Mouse (Mus musculus) stomach, embryonic 16.5 days (tissue): ENCODE data around the gene Apod. TPM values are rescaled to one million over a fixed set of nuclear protein-coding genes. Genes with fewer than 3 reads are reported as not detected.

ENCODE experiments used
- ATAC-seq: fragments of 200-750 bp; cut with Nextera tagmentation; 2 replicates; pipeline ENCODE4 v1.8.0; 2017; ENCODE audit warnings: moderate number of reproducible peaks, moderate TSS enrichment; ENCODE audit not compliant: insufficient read depth, low FRiP score
- H3K27ac ChIP-seq: fragments of 300-500 bp; sonication (generic); 2 replicates; pipeline ENCODE4 v1.5.1; 2014; ENCODE audit warnings: low read length
- H3K27me3 ChIP-seq: fragments of 300-500 bp; sonication (generic); 2 replicates; pipeline ENCODE4 v1.6.1; 2014; ENCODE audit warnings: low read length, control low read depth, mixed read lengths; ENCODE audit not compliant: control insufficient read depth, insufficient read depth
- H3K36me3 ChIP-seq: fragments of 300-500 bp; sonication (generic); 2 replicates; pipeline ENCODE4 v1.6.1; 2014; ENCODE audit warnings: low read length; ENCODE audit not compliant: control insufficient read depth, insufficient read depth
- H3K4me1 ChIP-seq: fragments of 300-500 bp; sonication (generic); 2 replicates; pipeline ENCODE4 v1.6.1; 2014; ENCODE audit warnings: low read length, control low read depth, mixed read lengths; ENCODE audit not compliant: control insufficient read depth, insufficient read depth
- H3K4me2 ChIP-seq: fragments of 300-500 bp; sonication (generic); 2 replicates; pipeline ENCODE4 v1.6.1; 2014; ENCODE audit warnings: low read depth, low read length, mixed read lengths
- H3K4me3 ChIP-seq: fragments of 300-500 bp; sonication (generic); replicated peaks from 2 replicates; pipeline ENCODE4 v1.5.1; 2014; ENCODE audit warnings: mild to moderate bottlenecking, low read length
- H3K9ac ChIP-seq: fragments of 300-500 bp; sonication (generic); 2 replicates; pipeline ENCODE4 v1.6.1; 2014; ENCODE audit warnings: low read length
- H3K9me3 ChIP-seq: fragments of 300-500 bp; sonication (generic); replicated peaks from 2 replicates; pipeline ENCODE4 v1.6.1; 2016; ENCODE audit warnings: low read length, control low read depth; ENCODE audit not compliant: control insufficient read depth
- WGBS: fragments of 180-500 bp; shearing (Covaris S2); extraction: QIAGEN DNeasy Blood & Tissue Kit; methylation state at CpG from one replicate; pipeline ENCODE4 v1.1.7; 2014; 5-methylcytosine and 5-hydroxymethylcytosine counted together
- polyA plus RNA-seq: library from polyadenylated mRNA; unstranded; fragments of >200 nt; fragmentation: Nextera tagmentation; extraction: Ambion mirVana; gene quantifications from 2 replicates; pipeline ENCODE4 v1.2.1, GENCODE M21; 2015

Apod gene
- polyA plus RNA-seq, 1 experiment from 2014 or later = 0.83 TPM

DNA sequence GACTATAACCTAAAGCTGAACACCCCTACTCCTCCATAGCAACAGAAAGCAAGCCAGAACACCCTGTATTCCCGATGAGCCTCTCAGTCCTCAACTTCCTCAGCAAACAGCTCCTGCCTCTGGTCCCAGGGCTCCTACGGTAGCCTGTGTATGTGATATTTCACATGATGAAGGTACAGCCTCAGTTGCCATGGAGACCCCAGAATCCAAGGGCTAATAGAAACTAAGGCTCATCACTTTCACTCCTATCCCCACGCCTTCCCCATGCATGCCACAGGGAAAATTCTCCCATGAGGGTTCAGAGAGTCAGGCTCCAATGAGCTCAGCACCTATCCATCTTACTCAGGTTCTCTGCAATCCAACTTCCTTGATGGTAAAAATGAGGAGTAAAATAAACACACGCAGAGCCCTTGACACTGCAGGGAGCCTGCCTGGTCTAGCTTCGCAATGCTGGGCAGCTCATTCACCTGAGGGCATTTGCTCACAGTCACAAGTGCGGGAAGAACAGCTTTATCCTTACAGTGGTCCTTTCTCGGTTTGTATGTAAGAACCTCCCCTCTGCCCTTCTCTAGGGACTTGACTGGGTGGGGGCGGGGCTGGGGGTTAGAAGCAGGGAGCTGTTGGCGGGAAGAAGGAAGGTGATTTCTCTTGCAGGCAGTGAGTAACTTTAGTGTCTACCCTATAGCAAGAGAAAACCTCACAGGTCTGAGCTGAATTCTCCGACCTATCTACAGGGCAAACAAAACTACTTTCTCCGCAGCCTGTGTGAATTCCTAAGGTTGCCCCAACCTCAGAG, 15.2 kb downstream of the Apod start:
- WGBS = 32% methylated on average over 11 of the region's 11 CpGs
- Histone ChIP-seq H3K27ac (no peak overlapping the region), H3K36me3 (no peaks in the 10 kb centered on the region), H3K27me3 (no peaks in the 10 kb centered on the region), H3K9me3 (no peaks in the 10 kb centered on the region), H3K4me2 (no peak overlapping the region), H3K4me1 (peaks cover 16% of the 10 kb centered on the region), H3K4me3 (no peak overlapping the region), H3K9ac (no peak overlapping the region)
- no peak for ATAC-seq

GRCm38 (mm10) chr16:31297113-31297512, 17.5 kb downstream of the Apod start:
- Histone ChIP-seq H3K27me3 (no peaks in the 10 kb centered on the region), H3K9ac (no peak overlapping the region), H3K36me3 (no peaks in the 10 kb centered on the region), H3K27ac (no peak overlapping the region), H3K9me3 (no peaks in the 10 kb centered on the region), H3K4me1 (peaks cover 16% of the 10 kb centered on the region), H3K4me2 (no peak overlapping the region), H3K4me3 (no peak overlapping the region)
- 88% methylated on average over 7 of the region's 7 CpGs for WGBS
- ATAC-seq = no peak

- WGBS = 56% methylated on average over 4 of the region's 4 CpGs
- Histone ChIP-seq H3K4me2 (no peak overlapping the region), H3K4me3 (no peak overlapping the region), H3K9ac (no peak overlapping the region), H3K4me1 (peaks cover 10% of the 10 kb centered on the region), H3K27me3 (no peaks in the 10 kb centered on the region), H3K36me3 (no peaks in the 10 kb centered on the region), H3K27ac (no peak overlapping the region), H3K9me3 (no peaks in the 10 kb centered on the region)
- ATAC-seq = no peak
Observed at GRCm38 (mm10) chr16:31293761-31294160, 20.8 kb downstream of the Apod start.

DNA sequence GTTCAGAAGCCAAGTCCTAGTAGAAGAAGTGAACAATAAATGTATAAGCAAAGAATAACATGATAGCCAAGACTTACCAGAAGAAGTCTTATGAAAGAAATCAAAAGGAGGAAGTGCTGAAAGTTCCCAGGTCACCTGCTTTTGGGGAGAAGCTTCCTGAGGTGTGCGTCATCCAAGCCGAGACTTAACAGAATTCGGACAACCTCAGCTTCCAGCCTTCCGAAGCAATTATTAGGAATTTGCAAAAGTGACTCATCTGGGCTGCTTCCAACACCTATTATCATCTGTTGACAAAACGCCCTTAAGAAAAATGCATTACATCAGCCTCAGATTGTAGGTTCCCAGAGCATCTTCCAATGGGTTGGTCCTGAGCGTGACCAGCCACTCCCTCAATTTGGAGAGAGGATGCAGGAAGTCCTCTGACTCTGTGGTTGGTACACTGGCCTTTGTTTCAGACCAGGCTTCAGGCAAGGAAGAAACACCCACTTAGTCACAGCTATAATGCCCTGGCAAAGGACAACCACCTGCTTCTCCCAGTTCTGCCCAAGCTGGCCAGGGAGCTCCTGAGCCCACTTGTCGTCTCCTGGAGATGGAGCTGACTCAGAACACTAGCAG, 23.8 kb downstream of the Apod start:
- WGBS = 64% methylated on average over 7 of the region's 7 CpGs
- peaks cover 10% of the 10 kb centered on the region for H3K4me1 ChIP-seq
- no peaks in the 10 kb centered on the region for H3K9me3 ChIP-seq
- peak overlapping the region; percentile 31; the same call in 1 of the 2 replicates for H3K4me2 ChIP-seq
- ATAC-seq = 0 out of 2 replicates have a peak, but pooled peaks have one; percentile 45
- no peak overlapping the region for H3K9ac ChIP-seq
- H3K27me3 ChIP-seq = no peaks in the 10 kb centered on the region
- H3K4me3 ChIP-seq = no peak overlapping the region
- peak overlapping the region; percentile 86 for H3K27ac ChIP-seq
- no peaks in the 10 kb centered on the region for H3K36me3 ChIP-seq

DNA sequence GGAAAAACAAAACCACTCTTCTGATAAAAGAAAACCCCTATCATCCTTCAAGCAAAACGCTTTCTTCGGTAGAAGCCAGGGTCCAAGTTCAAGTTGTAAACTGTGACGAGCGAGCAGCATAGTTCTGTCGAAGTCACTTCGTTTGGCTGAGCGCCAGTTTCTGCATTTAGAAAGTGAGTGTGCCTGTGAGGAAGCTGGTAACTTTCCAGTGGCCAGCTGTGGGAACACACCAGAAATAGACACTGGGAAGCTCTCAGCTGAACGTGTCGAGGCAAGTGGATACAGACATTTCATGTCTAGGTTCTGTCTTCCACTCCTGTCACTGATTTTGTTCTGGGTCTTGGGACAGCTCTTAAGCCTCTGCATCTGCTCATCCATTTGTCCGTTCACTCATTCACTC, 24.3 kb downstream of the Apod start:
- no peaks in the 10 kb centered on the region for H3K36me3 ChIP-seq
- H3K9me3 ChIP-seq = no peaks in the 10 kb centered on the region
- peaks cover 10% of the 10 kb centered on the region for H3K4me1 ChIP-seq
- 29% methylated on average over 10 of the region's 10 CpGs for WGBS
- ATAC-seq = peak; percentile 80
- peak overlapping the region; percentile 31; the same call in 1 of the 2 replicates for H3K4me2 ChIP-seq
- no peaks in the 10 kb centered on the region for H3K27me3 ChIP-seq
- no peak overlapping the region for H3K9ac ChIP-seq
- H3K4me3 ChIP-seq = no peak overlapping the region
- peak overlapping the region; percentile 86 for H3K27ac ChIP-seq

DNA sequence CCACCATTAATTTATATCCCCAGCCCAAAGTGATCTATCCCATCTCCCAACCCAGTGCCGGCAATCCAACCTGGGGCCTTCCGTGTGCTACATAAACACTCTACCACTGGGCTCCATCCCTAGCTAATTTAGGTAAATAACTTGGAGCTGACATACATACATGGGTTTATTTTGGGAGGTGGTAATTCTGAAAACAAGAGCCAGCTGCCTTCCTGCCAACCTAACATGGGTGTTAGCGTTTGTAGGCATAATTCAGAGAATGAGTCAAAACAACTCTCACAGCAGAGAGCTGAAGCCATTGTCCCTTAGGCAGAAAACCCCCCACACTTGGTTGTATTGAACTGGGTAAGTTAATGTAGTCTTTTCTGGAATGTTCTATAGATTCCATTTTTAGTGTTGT, 26.9 kb downstream of the Apod start:
- no peak for ATAC-seq
- H3K9ac ChIP-seq = no peak overlapping the region
- 71% methylated on average over 3 of the region's 3 CpGs for WGBS

GRCm38 (mm10) chr16:31286801-31287488, 27.7 kb downstream of the Apod start:
- 87% methylated on average over 11 of the region's 11 CpGs for WGBS
- H3K27me3 ChIP-seq = no peaks in the 10 kb centered on the region
- H3K9me3 ChIP-seq = no peaks in the 10 kb centered on the region
- H3K9ac ChIP-seq = no peak overlapping the region
- peaks cover 10% of the 10 kb centered on the region for H3K4me1 ChIP-seq
- H3K27ac ChIP-seq = no peak overlapping the region
- no peak overlapping the region for H3K4me2 ChIP-seq
- H3K36me3 ChIP-seq = no peaks in the 10 kb centered on the region
- no peak for ATAC-seq
- H3K4me3 ChIP-seq = no peak overlapping the region

More for the DNA sequence above, 26.9 kb downstream of the Apod start:
- Histone ChIP-seq H3K4me2 (no peak overlapping the region), H3K4me3 (no peak overlapping the region), H3K36me3 (no peaks in the 10 kb centered on the region), H3K27ac (no peak overlapping the region), H3K4me1 (peaks cover 10% of the 10 kb centered on the region), H3K27me3 (no peaks in the 10 kb centered on the region), H3K9me3 (no peaks in the 10 kb centered on the region)

GRCm38 (mm10) chr16:31281981-31282380, 32.6 kb downstream of the Apod start:
- H3K27ac ChIP-seq = no peak overlapping the region
- 85% methylated on average over 2 of the region's 2 CpGs for WGBS

GRCm38 (mm10) chr16:31280176-31280575, 34.4 kb downstream of the Apod start:
- H3K27me3 ChIP-seq = no peaks in the 10 kb centered on the region
- no peak for ATAC-seq
- 0 out of 2 replicates have a peak, but pooled peaks cover 6% of the 10 kb centered on the region for H3K4me1 ChIP-seq
- no peak overlapping the region for H3K9ac ChIP-seq
- H3K27ac ChIP-seq = no peak overlapping the region
- H3K9me3 ChIP-seq = no peaks in the 10 kb centered on the region
- WGBS = 90% methylated on average over 4 of the region's 4 CpGs
- H3K4me2 ChIP-seq = no peak overlapping the region
- H3K4me3 ChIP-seq = no peak overlapping the region
- H3K36me3 ChIP-seq = no peaks in the 10 kb centered on the region

More at GRCm38 (mm10) chr16:31281981-31282380, 32.6 kb downstream of the Apod start:
- ATAC-seq = no peak
- Histone ChIP-seq H3K4me1 (0 out of 2 replicates have a peak, but pooled peaks cover 2% of the 10 kb centered on the region), H3K9me3 (no peaks in the 10 kb centered on the region), H3K9ac (no peak overlapping the region), H3K4me2 (no peak overlapping the region), H3K27me3 (no peaks in the 10 kb centered on the region), H3K4me3 (no peak overlapping the region), H3K36me3 (no peaks in the 10 kb centered on the region)
